Mouse (Mus musculus): ENCODE measurements around the gene Vkorc1.
"Not testable (repeated sequence)": the region's sequence is repeated elsewhere in the genome, so short reads cannot be mapped to it uniquely, and the experiment has no call there.

Gene Vkorc1

GRCm38 (mm10) chr7:127912938-127913337 lies 17.5 kb upstream of the Vkorc1 start:
- no peak for DNase-seq

- DNase-seq = peak; percentile 95
Measured at GRCm38 (mm10) chr7:127912190-127912871, 16.9 kb upstream of the Vkorc1 start, which contains the start of gene Kat8. TSS of gene Kat8 (plus strand) at chr7:127912516.

GRCm38 (mm10) chr7:127908656-127909055 lies 13.2 kb upstream of the Vkorc1 start:
- DNase-seq = no peak

GRCm38 (mm10) chr7:127907939-127908338 lies 12.5 kb upstream of the Vkorc1 start:
- no peak for DNase-seq

- peak; percentile 90 for DNase-seq
Measured at GRCm38 (mm10) chr7:127903971-127904796, 8.8 kb upstream of the Vkorc1 start, which contains the start of gene Bckdk. TSS of gene Bckdk (plus strand) at chr7:127904082.

GRCm38 (mm10) chr7:127901772-127902171 lies 6.4 kb upstream of the Vkorc1 start:
- no peak for DNase-seq

- no peak for DNase-seq
Measured at GRCm38 (mm10) chr7:127899997-127900396, 4.6 kb upstream of the Vkorc1 start.

- DNase-seq = peak; percentile 36
Measured at GRCm38 (mm10) chr7:127898179-127898956, 3.0 kb upstream of the Vkorc1 start.

GRCm38 (mm10) chr7:127897542-127897941 lies 2.1 kb upstream of the Vkorc1 start:
- no peak for DNase-seq

- DNase-seq = peak; percentile 78
Measured at GRCm38 (mm10) chr7:127896384-127896783, 967 bp upstream of the Vkorc1 start.

GRCm38 (mm10) chr7:127895891-127896290 lies 474 bp upstream of the Vkorc1 start:
- DNase-seq = not testable (repeated sequence)

GRCm38 (mm10) chr7:127894480-127894879 lies 937 bp downstream of the Vkorc1 start:
- DNase-seq = peak; percentile 30

GRCm38 (mm10) chr7:127890798-127891197 lies 4.6 kb downstream of the Vkorc1 start, which contains the start of gene Prss53:
TSS of gene Prss53 (minus strand) at chr7:127890970.
- DNase-seq = peak; percentile 42

- DNase-seq = no peak
Measured at GRCm38 (mm10) chr7:127888821-127889220, 6.6 kb downstream of the Vkorc1 start.

GRCm38 (mm10) chr7:127887781-127888180 lies 7.6 kb downstream of the Vkorc1 start:
- DNase-seq = no peak

GRCm38 (mm10) chr7:127887191-127887590 lies 8.2 kb downstream of the Vkorc1 start:
- DNase-seq = no peak

- no peak for DNase-seq
Measured at GRCm38 (mm10) chr7:127886551-127886950, 8.9 kb downstream of the Vkorc1 start.

- peak; percentile 86 for DNase-seq
Measured at GRCm38 (mm10) chr7:127885951-127886350, 9.5 kb downstream of the Vkorc1 start.

GRCm38 (mm10) chr7:127880431-127880830 lies 15.0 kb downstream of the Vkorc1 start:
- DNase-seq = no peak

GRCm38 (mm10) chr7:127879301-127879700 lies 16.1 kb downstream of the Vkorc1 start:
- DNase-seq = no peak

GRCm38 (mm10) chr7:127876467-127877348 lies 18.7 kb downstream of the Vkorc1 start, which contains the start of gene Zfp668:
TSS of gene Zfp668 (minus strand) at chr7:127876828.
- DNase-seq = peak; percentile 96

- peak; percentile 79 for DNase-seq
Measured at GRCm38 (mm10) chr7:127876041-127876466, 19.4 kb downstream of the Vkorc1 start, which contains the start of gene Zfp646. TSS of gene Zfp646 (plus strand) at chr7:127876221.

All from lung, postnatal 10 days (tissue).